Mouse (Mus musculus) small intestine, adult 2 months (tissue): ENCODE measurements around the gene Sbf2.

Experiments used
- CTCF ChIP-seq: fragments of 200-500 bp; IDR thresholded peaks from 2 replicates; pipeline ENCODE4 v1.5.1; 2012; ENCODE audit warnings: low read depth, mild to moderate bottlenecking, control low read depth, inconsistent platforms, low read length, moderate library complexity, mixed read lengths; ENCODE audit not compliant: insufficient replicate concordance, insufficient read length; ENCODE audit errors: extremely low read depth
- POLR2A ChIP-seq: fragments of 200-500 bp; IDR thresholded peaks from 2 replicates; pipeline ENCODE4 v1.6.1; 2012; ENCODE audit warnings: low read depth, mild to moderate bottlenecking, control low read depth, inconsistent platforms, low read length, moderate library complexity

GRCm38 (mm10) chr7:110597141-110597540 is 17.6 kb downstream of the Sbf2 start:
- TF ChIP-seq CTCF: no peak
- no peak for TF ChIP-seq POLR2A
